Mouse (Mus musculus) heart, adult 2 months (tissue): ENCODE results near the gene Phlda2.

Experiments
- CTCF ChIP-seq: fragments of 200-600 bp; IDR thresholded peaks from 2 replicates; pipeline ENCODE4 v1.8.1; 2022; ENCODE audit warnings: antibody characterized with exemption, mild to moderate bottlenecking, moderate library complexity
- EP300 ChIP-seq: fragments of 200-500 bp; IDR thresholded peaks from 2 replicates; pipeline ENCODE4 v1.6.1; 2011; ENCODE audit warnings: low read depth, low read length, control low read depth; ENCODE audit not compliant: insufficient read depth
- POLR2A ChIP-seq: fragments of 200-500 bp; IDR thresholded peaks from 2 replicates; pipeline ENCODE4 v1.6.1; 2011; ENCODE audit warnings: mild to moderate bottlenecking, low read depth, low read length, control low read depth; ENCODE audit not compliant: insufficient read depth

DNA sequence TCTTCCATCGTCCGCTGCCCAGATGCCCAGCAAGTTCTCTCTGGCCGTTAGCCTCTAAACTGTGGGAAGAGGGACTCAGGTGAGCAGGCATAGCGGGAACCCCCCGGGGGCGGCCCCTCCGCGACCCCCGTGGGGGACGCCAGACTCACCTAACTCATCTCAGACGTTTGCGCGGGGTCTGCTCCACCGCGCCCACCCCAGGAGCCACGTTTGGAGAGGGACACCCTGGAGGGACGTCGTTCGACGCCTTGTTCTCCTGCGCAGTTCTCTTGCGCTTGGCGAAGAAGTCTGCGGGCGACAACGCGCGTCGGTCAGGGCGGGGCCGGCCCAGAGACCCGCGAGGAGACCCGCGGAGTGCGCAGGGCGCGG, 44.0 kb downstream of the Phlda2 start:
- TF ChIP-seq CTCF (no peak), POLR2A (no peak), EP300 (no peak)
